Mouse (Mus musculus) MEL (cell line): ENCODE data around the gene Aktip. TPM values are rescaled to one million over a fixed set of nuclear protein-coding genes. Genes with fewer than 3 reads are reported as not detected.
A peak's percentile ranks its signal among the peaks of the same experiment; 100 is the strongest.

Experiments used
- DNase-seq: peaks from one replicate; pipeline ENCODE4 v3.0.0; 2011; ENCODE audit warnings: low read depth, low spot score
- H3K27ac ChIP-seq: 2 replicates; pipeline ENCODE4 v1.5.1; 2012; ENCODE audit warnings: low read depth, mild to moderate bottlenecking, control low read depth, low read length, moderate library complexity; ENCODE audit not compliant: control insufficient read depth
- H3K27me3 ChIP-seq, 2 experiments: fragments of 150-350 bp in 1 of 2; sonication (generic) in 1 of 2; 2 replicates each; pipeline ENCODE4 v1.6.1; 2012; ENCODE audit warnings: low read length in 2 of 2, mild to moderate bottlenecking in 2 of 2, improper control_type of control experiment in 1 of 2, moderate library complexity in 1 of 2; ENCODE audit not compliant: insufficient read depth in 2 of 2, control insufficient read depth in 1 of 2
- H3K36me3 ChIP-seq, 2 experiments: 2 replicates each; pipeline ENCODE4 v1.6.1; 2012 to 2014; ENCODE audit warnings: low read length in 2 of 2, improper control_type of control experiment in 1 of 2, inconsistent platforms in 1 of 2, mild to moderate bottlenecking in 1 of 2; ENCODE audit not compliant: insufficient read depth in 2 of 2, control insufficient read depth in 1 of 2
- H3K4me1 ChIP-seq, 2 experiments: fragments of 150-350 bp in 1 of 2; sonication (generic) in 1 of 2; 2 replicates each; pipeline ENCODE4 v1.6.1; 2012; ENCODE audit warnings: low read length in 2 of 2, improper control_type of control experiment in 1 of 2, mild to moderate bottlenecking in 1 of 2; ENCODE audit not compliant: insufficient read depth in 2 of 2, control insufficient read depth in 1 of 2
- H3K4me3 ChIP-seq, 2 experiments: fragments of 150-350 bp in 1 of 2; sonication (generic) in 1 of 2; 2 replicates each; pipeline ENCODE4 v1.5.1; 2012; ENCODE audit warnings: low read depth in 2 of 2, low read length in 2 of 2, mild to moderate bottlenecking in 2 of 2, moderate library complexity in 2 of 2, control low read depth in 1 of 2, improper control_type of control experiment in 1 of 2; ENCODE audit not compliant: control insufficient read depth in 1 of 2, insufficient read depth in 1 of 2
- H3K79me2 ChIP-seq: 2 replicates; pipeline ENCODE4 v1.6.1; 2012; ENCODE audit warnings: mild to moderate bottlenecking, low read length, moderate library complexity; ENCODE audit not compliant: control insufficient read depth, poor library complexity, insufficient read depth
- H3K9ac ChIP-seq: 2 replicates; pipeline ENCODE4 v1.6.1; 2012; ENCODE audit warnings: low read depth, mild to moderate bottlenecking, control low read depth, low read length, moderate library complexity; ENCODE audit not compliant: control insufficient read depth, poor library complexity, severe bottlenecking
- H3K9me3 ChIP-seq: fragments of 150-350 bp; sonication (generic); replicated peaks from 2 replicates; pipeline ENCODE4 v1.6.1; 2012; ENCODE audit warnings: mild to moderate bottlenecking, low read length, improper control_type of control experiment, moderate library complexity; ENCODE audit not compliant: insufficient read depth
- CHD2 ChIP-seq: IDR thresholded peaks from 2 replicates; pipeline ENCODE4 v1.6.1; 2011; ENCODE audit warnings: low read length, improper control_type of control experiment
- CTCF ChIP-seq, 3 experiments: IDR thresholded peaks in 2 of 3; conservative IDR thresholded peaks in 1 of 3; 2 replicates each; pipeline ENCODE4 v1.5.1; 2011 to 2012; ENCODE audit warnings: low read length in 3 of 3, low read depth in 2 of 3, mild to moderate bottlenecking in 2 of 3, improper control_type of control experiment in 1 of 3, inconsistent platforms in 1 of 3, mixed read lengths in 1 of 3, moderate library complexity in 1 of 3; ENCODE audit not compliant: control insufficient read depth in 1 of 3, insufficient read depth in 1 of 3, poor library complexity in 1 of 3, severe bottlenecking in 1 of 3
- ELF1 ChIP-seq: IDR thresholded peaks from 2 replicates; pipeline ENCODE4 v1.6.1; 2014; ENCODE audit warnings: low read depth, mild to moderate bottlenecking, inconsistent platforms, low read length, improper control_type of control experiment, moderate library complexity
- EP300 ChIP-seq, 2 experiments: IDR thresholded peaks; 2 replicates each; pipeline ENCODE4 v1.6.1; 2011; ENCODE audit warnings: improper control_type of control experiment in 2 of 2, low read length in 2 of 2, low read depth in 1 of 2, mild to moderate bottlenecking in 1 of 2
- ETS1 ChIP-seq: IDR thresholded peaks from 2 replicates; pipeline ENCODE4 v1.6.1; 2012; ENCODE audit warnings: low read depth, mild to moderate bottlenecking, inconsistent platforms, low read length, improper control_type of control experiment, moderate library complexity
- GATA1 ChIP-seq: IDR thresholded peaks from 2 replicates; pipeline ENCODE4 v1.6.1; 2011; ENCODE audit warnings: low read depth, low read length, improper control_type of control experiment
- KAT2A ChIP-seq: conservative IDR thresholded peaks from 2 replicates; pipeline ENCODE4 v1.6.1; 2012; ENCODE audit warnings: low read depth, low read length, improper control_type of control experiment, inconsistent platforms
- MAFK ChIP-seq: IDR thresholded peaks from 2 replicates; pipeline ENCODE4 v1.6.1; 2011; ENCODE audit warnings: low read depth, mild to moderate bottlenecking, low read length, improper control_type of control experiment, borderline replicate concordance
- MAX ChIP-seq: IDR thresholded peaks from 2 replicates; pipeline ENCODE4 v1.6.1; 2011; ENCODE audit warnings: low read length, improper control_type of control experiment
- MEF2A ChIP-seq: IDR thresholded peaks from 2 replicates; pipeline ENCODE4 v1.6.1; 2014; ENCODE audit warnings: low read depth, mild to moderate bottlenecking, inconsistent platforms, low read length, improper control_type of control experiment; ENCODE audit not compliant: poor library complexity, insufficient replicate concordance, severe bottlenecking; ENCODE audit errors: extremely low read depth
- MYB ChIP-seq: IDR thresholded peaks from 2 replicates; pipeline ENCODE4 v1.6.1; 2011; ENCODE audit warnings: mild to moderate bottlenecking, low read depth, low read length, improper control_type of control experiment
- NELFE ChIP-seq: IDR thresholded peaks from 2 replicates; pipeline ENCODE4 v1.6.1; 2011; ENCODE audit warnings: low read depth, low read length, improper control_type of control experiment
- NRF1 ChIP-seq: IDR thresholded peaks from 2 replicates; pipeline ENCODE4 v1.6.1; 2014; ENCODE audit warnings: low read depth, mild to moderate bottlenecking, inconsistent platforms, low read length, improper control_type of control experiment, moderate library complexity; ENCODE audit not compliant: poor library complexity, insufficient read depth, severe bottlenecking
- POLR2A ChIP-seq, 2 experiments: IDR thresholded peaks; 2 replicates each; pipeline ENCODE4 v1.6.1; 2011 to 2012; ENCODE audit warnings: low read length in 2 of 2, mild to moderate bottlenecking in 2 of 2, control low read depth in 1 of 2, improper control_type of control experiment in 1 of 2, low read depth in 1 of 2, moderate library complexity in 1 of 2; ENCODE audit not compliant: control insufficient read depth in 1 of 2, insufficient read depth in 1 of 2, poor library complexity in 1 of 2
- POLR2AphosphoS5 ChIP-seq: IDR thresholded peaks from 2 replicates; pipeline ENCODE4 v1.6.1; 2012; ENCODE audit warnings: low read depth, borderline replicate concordance, mild to moderate bottlenecking, inconsistent platforms, low read length, moderate library complexity, mixed read lengths
- RAD21 ChIP-seq: IDR thresholded peaks from 2 replicates; pipeline ENCODE4 v1.6.1; 2011; ENCODE audit warnings: mild to moderate bottlenecking, low read depth, low read length, improper control_type of control experiment
- SIN3A ChIP-seq: IDR thresholded peaks from 2 replicates; pipeline ENCODE4 v1.6.1; 2012; ENCODE audit warnings: low read length, improper control_type of control experiment, inconsistent platforms
- TBP ChIP-seq: IDR thresholded peaks from 2 replicates; pipeline ENCODE4 v1.8.0; 2011; ENCODE audit warnings: low read depth, low read length, improper control_type of control experiment
- TCF12 ChIP-seq: IDR thresholded peaks from 2 replicates; pipeline ENCODE4 v1.6.1; 2014; ENCODE audit warnings: low read depth, mild to moderate bottlenecking, inconsistent platforms, low read length, improper control_type of control experiment, moderate library complexity
- UBTF ChIP-seq: IDR thresholded peaks from 2 replicates; pipeline ENCODE4 v1.6.1; 2012; ENCODE audit warnings: low read depth, mild to moderate bottlenecking, inconsistent platforms, low read length, improper control_type of control experiment, moderate library complexity, borderline replicate concordance; ENCODE audit not compliant: insufficient read depth
- USF2 ChIP-seq, 2 experiments: IDR thresholded peaks; 2 replicates each; pipeline ENCODE4 v1.6.1; 2011 to 2012; ENCODE audit warnings: improper control_type of control experiment in 2 of 2, low read length in 2 of 2, borderline replicate concordance in 1 of 2, inconsistent platforms in 1 of 2, low read depth in 1 of 2, mild to moderate bottlenecking in 1 of 2; ENCODE audit not compliant: insufficient read depth in 1 of 2
- ZKSCAN1 ChIP-seq: IDR thresholded peaks from 2 replicates; pipeline ENCODE4 v1.6.1; 2012; ENCODE audit warnings: low read depth, mild to moderate bottlenecking, inconsistent platforms, low read length, improper control_type of control experiment, moderate library complexity
- polyA plus RNA-seq, 2 experiments: library from polyadenylated mRNA; stranded (reverse) in 1 of 2; unstranded in 1 of 2; fragments of >175 nt in 1 of 2; fragments of >200 nt in 1 of 2; gene quantifications; 2 replicates each; pipeline versions ENCODE4 v1.2.1 to v1.2.4; 2012; ENCODE audit warnings: low replicate concordance in 2 of 2, low read depth in 1 of 2; ENCODE audit not compliant: insufficient read length in 2 of 2, insufficient read depth in 1 of 2, missing spikeins in 1 of 2
- total RNA-seq: library from RNA; depleted of rRNA; stranded (reverse); fragments of 300-350 nt; gene quantifications from 2 replicates; pipeline ENCODE4 v1.2.3, GENCODE M21; 2012

The Aktip gene
- total and polyA plus RNA-seq, 3 experiments: 4.6 to 8.5 TPM; not detected in 1

GRCm38 (mm10) chr8:91227421-91227841 is 27.7 kb upstream of the Aktip start:
- no peaks in the 10 kb centered on the region for H3K27me3 ChIP-seq
- peaks cover 0 to 12% of the 10 kb centered on the region in 2 experiments; a peak in 2 of 4 replicates for H3K4me1 ChIP-seq
- no peak overlapping the region for H3K4me3 ChIP-seq
- no peak for DNase-seq
- no peaks in the 10 kb centered on the region for H3K9me3 ChIP-seq
- TF ChIP-seq MEF2A (no peak), CTCF (IDR thresholded peaks at IDR 0.05 in 2 of 3, conservative IDR thresholded peaks at IDR 0.05 in 1 of 3; ENCODE audit: control insufficient read depth in 1 of 3, insufficient read depth in 1 of 3, low read depth in 2 of 3, low read length in 3 of 3, poor library complexity in 1 of 3, severe bottlenecking in 1 of 3) (no peak), MAFK (no peak), ELF1 (no peak), TBP (no peak), NELFE (no peak), POLR2AphosphoS5 (no peak), CHD2 (no peak), ZKSCAN1 (no peak), ETS1 (no peak)
- H3K79me2 ChIP-seq: no peaks in the 10 kb centered on the region
- no peak overlapping the region for H3K9ac ChIP-seq
- peaks cover 0 to 4% of the 10 kb centered on the region in 2 experiments; a peak in 2 of 4 replicates for H3K36me3 ChIP-seq
- H3K27ac ChIP-seq: no peak overlapping the region

GRCm38 (mm10) chr8:91224227-91224626 is 24.5 kb upstream of the Aktip start:
- peak; percentile 29 for DNase-seq
- Histone ChIP-seq H3K27ac (no peak overlapping the region), H3K9ac (no peak overlapping the region), H3K4me1 (peaks cover 0 to 12% of the 10 kb centered on the region in 2 experiments; a peak in 2 of 4 replicates), H3K36me3 (peaks cover 0 to 4% of the 10 kb centered on the region in 2 experiments; a peak in 2 of 4 replicates), H3K27me3 (no peaks in the 10 kb centered on the region)
- no peak for TF ChIP-seq SIN3A
- 0 out of 4 replicates have a peak, but pooled peaks of 1 of the 2 experiments have one; percentile 6 for TF ChIP-seq EP300 (IDR thresholded peaks at IDR 0.05; ENCODE audit: low read depth in 1 of 2, low read length in 2 of 2)
- TF ChIP-seq, all 39 proteins: peak for 1
- Histone ChIP-seq H3K9me3 (no peaks in the 10 kb centered on the region), H3K4me3 (no peak overlapping the region), H3K79me2 (no peaks in the 10 kb centered on the region)

DNA sequence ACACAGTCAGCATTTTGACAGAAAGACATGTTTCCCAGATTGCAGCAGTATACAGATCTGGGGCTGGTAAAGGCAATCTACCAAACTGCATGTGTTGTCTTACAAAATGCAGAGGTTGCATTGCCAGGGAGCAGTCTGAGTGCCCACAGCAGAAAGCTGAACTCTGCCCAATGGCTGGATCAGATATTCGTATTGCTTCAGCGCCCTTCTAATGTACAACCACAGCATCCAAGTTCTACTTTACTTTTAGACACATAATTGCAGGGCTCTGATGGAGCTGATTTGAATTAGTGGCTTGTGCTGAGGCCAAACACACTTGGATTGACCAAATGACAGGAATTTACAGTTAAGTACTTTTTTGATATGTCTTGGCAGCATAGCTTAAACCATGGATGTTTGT is 22.1 kb upstream of the Aktip start:
- Histone ChIP-seq H3K27me3 (no peaks in the 10 kb centered on the region), H3K9ac (no peak overlapping the region), H3K4me3 (no peak overlapping the region), H3K27ac (no peak overlapping the region), H3K4me1 (peaks cover 0 to 4% of the 10 kb centered on the region in 2 experiments; a peak in 1 of 4 replicates), H3K9me3 (no peaks in the 10 kb centered on the region)
- DNase-seq: no peak
- no peak for TF ChIP-seq NRF1
- TF ChIP-seq TBP: no peak
- TF ChIP-seq MAFK: no peak
- no peak for TF ChIP-seq CHD2
- no peak for TF ChIP-seq KAT2A
- no peak for TF ChIP-seq MAX
- no peak for TF ChIP-seq RAD21
- no peak for TF ChIP-seq TCF12
- TF ChIP-seq MYB: no peak
- no peak for TF ChIP-seq GATA1
- TF ChIP-seq POLR2A (IDR thresholded peaks at IDR 0.05; ENCODE audit: control insufficient read depth in 1 of 2, insufficient read depth in 1 of 2, low read depth in 1 of 2, low read length in 2 of 2, poor library complexity in 1 of 2): no peak
- no peak for TF ChIP-seq ETS1
- no peak for TF ChIP-seq UBTF
- TF ChIP-seq USF2 (IDR thresholded peaks at IDR 0.05; ENCODE audit: borderline replicate concordance in 1 of 2, insufficient read depth in 1 of 2, low read depth in 1 of 2, low read length in 2 of 2): no peak
- no peak for TF ChIP-seq ZKSCAN1
- TF ChIP-seq, all 39 proteins: peak for 0
- H3K36me3 ChIP-seq: no peaks in the 10 kb centered on the region; a peak in 1 of 4 replicates
- H3K79me2 ChIP-seq: no peaks in the 10 kb centered on the region
